Mouse (Mus musculus): ENCODE results near the gene Fam222a.

DNA sequence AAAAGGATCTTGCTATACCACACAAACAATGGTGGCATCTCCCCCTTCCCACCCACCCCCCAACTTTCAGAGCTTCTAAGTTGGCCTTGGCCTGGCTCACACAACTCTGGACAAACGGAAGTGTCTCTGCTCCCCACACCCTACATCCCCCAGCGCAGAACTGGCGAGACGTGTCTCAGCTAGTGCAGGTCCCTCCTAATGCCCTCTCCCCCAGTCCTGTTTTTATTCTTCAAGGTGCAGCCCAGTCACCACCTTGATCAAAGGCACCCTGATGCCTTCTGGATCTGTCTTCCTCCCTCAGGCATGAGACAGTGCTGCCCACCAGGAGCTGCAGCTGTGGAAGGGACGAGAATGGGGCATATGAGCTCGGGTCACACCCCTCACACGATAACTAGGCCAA lies 88.5 kb downstream of the Fam222a start:
- no peak for TF ChIP-seq CTCF (IDR thresholded peaks at IDR 0.05; ENCODE audit: low read depth)
- TF ChIP-seq EP300 (optimal IDR thresholded peaks at IDR 0.05), result no peak
